Mouse (Mus musculus) spleen, adult 2 months (tissue): ENCODE measurements around the gene Zc3h7a.

ENCODE experiments used
- CTCF ChIP-seq: fragments of 200-500 bp; IDR thresholded peaks from 2 replicates; pipeline ENCODE4 v1.5.1; 2011; ENCODE audit warnings: mild to moderate bottlenecking, inconsistent platforms; ENCODE audit not compliant: insufficient read depth, insufficient read length, insufficient replicate concordance; ENCODE audit errors: extremely low read depth
- POLR2A ChIP-seq: fragments of 200-500 bp; IDR thresholded peaks from 2 replicates; pipeline ENCODE4 v1.6.1; 2011; ENCODE audit warnings: low read depth, low read length, inconsistent platforms

DNA sequence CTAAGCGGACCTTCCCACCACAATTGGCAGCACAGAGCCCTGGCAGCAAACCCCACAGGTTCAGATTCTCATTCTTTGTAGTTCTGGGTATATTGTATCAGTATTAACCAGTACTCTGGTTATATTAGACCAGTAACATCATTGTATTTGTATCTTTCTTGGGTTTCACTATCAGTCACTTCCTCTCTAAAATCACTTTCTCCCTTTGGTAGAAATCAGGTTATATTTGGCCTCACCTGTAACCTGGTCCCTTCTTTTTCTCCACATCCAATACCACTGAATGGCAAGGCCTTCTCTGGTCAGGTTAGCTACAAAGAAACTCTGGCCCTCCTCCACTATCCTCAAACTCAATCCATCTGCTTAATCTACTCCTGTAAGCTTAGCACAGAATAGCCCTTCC, 71.3 kb downstream of the Zc3h7a start:
- TF ChIP-seq CTCF: no peak
- TF ChIP-seq POLR2A: no peak
